Comparison of ENCODE assay signal across 8 mouse cellular contexts in the genomic region with DNA sequence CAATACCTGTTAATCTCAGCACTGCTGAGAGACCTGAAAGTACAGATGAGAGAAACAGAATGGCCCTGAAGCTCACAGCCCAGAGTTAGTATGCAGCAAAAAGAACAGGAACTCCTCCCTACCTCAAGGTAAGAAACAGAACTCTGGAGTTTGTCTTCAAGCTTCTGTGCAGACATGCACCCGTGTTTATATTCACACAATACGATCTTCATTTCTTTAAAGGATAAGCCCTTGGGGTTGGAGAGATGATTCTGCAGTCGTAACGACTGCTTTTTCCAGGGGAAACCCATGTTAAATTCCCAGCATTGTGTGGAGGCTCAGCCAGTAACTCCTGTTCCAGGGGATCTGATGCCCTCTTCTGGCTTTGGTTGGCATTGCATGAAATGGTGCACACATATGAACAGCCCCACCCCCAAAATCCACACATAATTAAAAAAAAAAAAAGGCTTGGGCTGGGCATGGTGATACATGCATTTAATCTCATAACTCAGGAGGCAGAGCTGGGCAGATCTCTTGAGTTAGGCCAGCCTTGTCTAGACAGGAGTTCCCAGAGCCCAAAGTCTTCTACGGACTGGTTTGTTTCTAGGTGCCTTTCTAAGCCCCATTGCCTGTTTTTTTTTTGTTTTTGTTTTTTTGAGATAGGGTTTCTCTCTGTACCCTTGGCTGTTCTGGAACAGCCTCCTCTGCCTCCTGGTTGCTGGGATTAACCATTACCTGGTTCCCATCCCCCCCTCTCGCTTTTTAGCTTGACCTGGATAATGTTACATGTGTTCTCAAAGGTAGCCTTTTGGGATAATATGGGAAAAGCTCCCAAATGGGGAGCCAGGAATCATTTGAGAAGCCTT. TPM values are rescaled to one million over a fixed set of nuclear protein-coding genes. Genes with fewer than 3 reads are reported as not detected.
DNase-seq lines count a peak whose midpoint lies in the region; ATAC-seq and TF ChIP-seq lines count a peak whose summit lies in the region.

No protein-coding gene starts in this region.

- intact Hi-C loops in left cerebral cortex, adult 2 months (cut with DNase I): loop anchor here (2.0 kb wide), 1 partner anchor 217 kb away; no protein-coding TSS in a partner anchor

- peak; percentile 72 for TF ChIP-seq CTCF in left cerebral cortex, adult 2 months (IDR thresholded peaks at IDR 0.05)

- peak; percentile 50 for DNase-seq in cerebellum, adult 11 months
- DNase-seq in cerebellum, adult 8-10 months: peak; percentile 68
- DNase-seq in hindlimb bud, embryonic 11.5 days (ENCODE audit: extremely low spot score, low read depth, low spot score): peak; percentile 71
- DNase-seq in left cerebral cortex, adult 2 months (ENCODE audit: extremely low spot score in 1 of 2, low spot score in 2 of 2): peak; percentile 65 to 72
- peak; percentile 55 for DNase-seq in spleen, adult 12 weeks (ENCODE audit: low spot score)

- no peak overlapping the region for H3K27ac ChIP-seq in left cerebral cortex, adult 2 months

- no peak overlapping the region for H3K4me3 ChIP-seq in left cerebral cortex, adult 2 months

- no peak for ATAC-seq in cerebellum, adult (ENCODE audit: insufficient number of reproducible peaks, low FRiP score, low TSS enrichment)
- ATAC-seq in frontal cortex, adult (ENCODE audit: low TSS enrichment): peak; percentile 56; the same call in 1 of the 2 replicates
- ATAC-seq in megakaryocyte, adult 5-6 weeks (ENCODE audit: poor library complexity, severe bottlenecking): peak; percentile 36; the same call in 1 of the 2 replicates

RNA-seq across cellular contexts. Expression of gene Pycard, which starts 1.8 kb away (rescaled TPM):
- 1 to 10 TPM; 1.5 to 3.7 TPM for total RNA-seq in left cerebral cortex, adult 2 months (2021)
- total RNA-seq in megakaryocyte, adult 5-6 weeks (2015): 251 and 323 TPM in 2 replicates
- total RNA-seq in megakaryocyte, adult 5-6 weeks (2017): 48.0 and 56.5 TPM in 2 replicates

RNA-seq across cellular contexts. Expression of gene Trim72, which starts 11.9 kb away (rescaled TPM):
- total RNA-seq in left cerebral cortex, adult 2 months (2021): 1 to 10 TPM; 1.0 to 1.1 TPM
- not detected in 2 replicates for total RNA-seq in megakaryocyte, adult 5-6 weeks (2015)
- not detected in 2 replicates for total RNA-seq in megakaryocyte, adult 5-6 weeks (2017)

RNA-seq across cellular contexts. Expression of gene Fus, which starts 24.6 kb away (rescaled TPM):
- total RNA-seq in left cerebral cortex, adult 2 months (2021): 100 to 1,000 TPM; 299 to 305 TPM
- 106 and 143 TPM in 2 replicates for total RNA-seq in megakaryocyte, adult 5-6 weeks (2015)
- total RNA-seq in megakaryocyte, adult 5-6 weeks (2017): 31.4 and 61.8 TPM in 2 replicates

RNA-seq across cellular contexts. Expression of gene Prss36, which starts 45.3 kb away (rescaled TPM):
- 1 to 10 TPM; 8.5 to 9.8 TPM for total RNA-seq in left cerebral cortex, adult 2 months (2021)
- total RNA-seq in megakaryocyte, adult 5-6 weeks (2015): 0.78 and 1.1 TPM in 2 replicates
- total RNA-seq in megakaryocyte, adult 5-6 weeks (2017): 1.7 TPM in 1 of 2 replicates, not detected in the other

Comparison
In these comparisons a context has a peak if more than half of its experiments do, and no peak if none do; other contexts are left out.
1. RNA of gene Pycard, which starts 1.8 kb away (total RNA-seq): 48.0 to 323 TPM in megakaryocyte, adult 5-6 weeks; 1.5 to 3.7 TPM in left cerebral cortex, adult 2 months; every median in the first group is over 10 times any median in the second.
2. Peak in every context shown above with its lines, with median percentiles within 50 percentile points of each other: DNase-seq.